Mouse (Mus musculus) stomach, embryonic 15.5 days (tissue): ENCODE measurements around the gene Sptan1. TPM values are rescaled to one million over a fixed set of nuclear protein-coding genes. Genes with fewer than 3 reads are reported as not detected.

Experiments
- ATAC-seq: fragments of 200-750 bp; cut with Nextera tagmentation; 2 replicates; pipeline ENCODE4 v1.8.0; 2017; ENCODE audit warnings: low read depth, moderate number of reproducible peaks, moderate TSS enrichment; ENCODE audit not compliant: insufficient read depth, low FRiP score
- H3K27ac ChIP-seq: fragments of 300-500 bp; sonication (generic); 2 replicates; pipeline ENCODE4 v1.5.1; 2015; ENCODE audit warnings: mild to moderate bottlenecking, inconsistent platforms
- H3K27me3 ChIP-seq: fragments of 300-500 bp; sonication (generic); replicated peaks from 2 replicates; pipeline ENCODE4 v1.6.1; 2015; ENCODE audit warnings: inconsistent platforms
- H3K36me3 ChIP-seq: fragments of 300-500 bp; sonication (generic); 2 replicates; pipeline ENCODE4 v1.6.1; 2015; ENCODE audit warnings: inconsistent platforms
- H3K4me1 ChIP-seq: fragments of 300-500 bp; sonication (generic); 2 replicates; pipeline ENCODE4 v1.6.1; 2015; ENCODE audit warnings: inconsistent platforms
- H3K4me2 ChIP-seq: fragments of 300-500 bp; sonication (generic); 2 replicates; pipeline ENCODE4 v1.6.1; 2015; ENCODE audit warnings: mild to moderate bottlenecking, inconsistent platforms
- H3K4me3 ChIP-seq: fragments of 300-500 bp; sonication (generic); replicated peaks from 2 replicates; pipeline ENCODE4 v1.5.1; 2015; ENCODE audit warnings: inconsistent platforms
- H3K9ac ChIP-seq: fragments of 300-500 bp; sonication (generic); 2 replicates; pipeline ENCODE4 v1.6.1; 2015; ENCODE audit warnings: inconsistent platforms
- H3K9me3 ChIP-seq: fragments of 300-500 bp; sonication (generic); 2 replicates; pipeline ENCODE4 v1.6.1; 2016; ENCODE audit warnings: inconsistent platforms
- WGBS: fragments of 180-500 bp; shearing (Covaris S2); methylation state at CpG from one replicate; pipeline ENCODE4 v1.1.7; 2015; 5-methylcytosine and 5-hydroxymethylcytosine counted together
- microRNA-seq: library from miRNA; unstranded; fragments of <30 nt; microRNA quantifications from one replicate; pipeline ENCODE4, GENCODE M21; 2016
- polyA plus RNA-seq: library from polyadenylated mRNA; unstranded; fragments of >200 nt; fragmentation: Nextera tagmentation; extraction: Ambion mirVana; gene quantifications from 2 replicates; pipeline ENCODE4 v1.2.1, GENCODE M21; 2015

The Sptan1 gene
- polyA plus RNA-seq, 1 experiment from 2014 or later = 74.3 TPM

DNA sequence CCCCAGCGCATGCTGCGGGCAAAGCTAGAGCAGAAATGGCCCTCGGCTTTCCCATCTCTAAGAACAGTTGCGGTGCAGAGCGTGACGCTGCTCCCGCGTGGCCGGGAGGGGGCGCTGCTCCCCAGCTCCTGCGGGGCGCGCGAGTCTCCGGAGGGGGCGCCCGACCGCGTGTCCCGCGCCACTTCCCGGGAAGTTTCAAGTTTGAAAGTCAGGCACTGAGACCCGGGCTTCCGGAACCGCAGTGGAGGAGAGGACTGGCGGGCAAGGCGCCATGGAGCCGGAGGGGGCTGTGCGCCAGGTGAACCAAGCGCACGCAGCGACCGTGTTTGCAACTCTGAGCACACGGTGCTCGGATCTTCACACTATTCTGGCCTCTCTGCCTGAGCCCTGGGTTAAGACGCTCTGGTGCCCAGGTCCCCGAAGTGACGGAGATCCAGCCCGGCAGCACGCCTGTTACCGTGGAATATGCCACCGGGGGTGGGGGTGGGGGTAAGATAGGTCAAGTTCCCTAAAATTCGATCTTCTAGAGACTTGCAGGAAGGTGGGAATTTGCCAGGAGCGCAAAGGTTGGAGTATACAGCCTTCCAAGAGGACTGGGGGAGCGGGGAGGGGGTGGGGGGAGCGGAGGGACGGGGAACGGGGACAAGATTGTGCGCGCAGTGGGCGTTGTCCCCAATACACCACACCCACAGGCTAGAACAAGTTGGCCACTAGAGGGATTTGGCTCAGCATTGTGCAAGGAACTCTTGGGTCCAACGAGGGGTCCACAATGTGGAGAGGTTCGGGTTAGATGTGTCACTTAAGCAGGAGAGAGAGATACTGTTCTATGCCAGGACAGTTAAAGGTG, 112.4 kb downstream of the Sptan1 start, which contains the start of gene Pkn3:
Pkn3 (plus strand) TSS at position 183 of the 847 bp plus-strand sequence.
- peak within 1 kb of the TSS; percentile 92 for H3K27ac ChIP-seq
- 0 out of 2 replicates have a peak, but pooled peaks cover 2% of the 10 kb centered on the region for H3K36me3 ChIP-seq
- WGBS = under 1% methylated on average over 53 of the region's 53 CpGs
- peak within 1 kb of the TSS; percentile 65 for H3K9ac ChIP-seq
- peaks cover 12% of the 10 kb centered on the region; the same call in 1 of the 2 replicates for H3K4me1 ChIP-seq
- peak within 1 kb of the TSS; percentile 97 for H3K4me2 ChIP-seq
- ATAC-seq = peak; percentile 77
- H3K4me3 ChIP-seq = peak within 1 kb of the TSS; percentile 70
- H3K27me3 ChIP-seq = no peaks in the 10 kb centered on the region
- no peaks in the 10 kb centered on the region for H3K9me3 ChIP-seq

GRCm38 (mm10) chr2:30078349-30078712, 113.0 kb downstream of the Sptan1 start:
- Histone ChIP-seq H3K36me3 (no peaks in the 10 kb centered on the region), H3K27me3 (no peaks in the 10 kb centered on the region), H3K27ac (peak overlapping the region; percentile 92), H3K9me3 (no peaks in the 10 kb centered on the region), H3K4me3 (peak overlapping the region; percentile 70), H3K9ac (no peak overlapping the region), H3K4me2 (peak overlapping the region; percentile 97), H3K4me1 (peaks cover 12% of the 10 kb centered on the region; the same call in 1 of the 2 replicates)
- WGBS = 12% methylated on average over 10 of the region's 10 CpGs
- 0 out of 2 replicates have a peak, but pooled peaks have one; percentile 16 for ATAC-seq

- no peak overlapping the region for H3K4me3 ChIP-seq
Observed at GRCm38 (mm10) chr2:30078760-30079159, 113.4 kb downstream of the Sptan1 start.

DNA sequence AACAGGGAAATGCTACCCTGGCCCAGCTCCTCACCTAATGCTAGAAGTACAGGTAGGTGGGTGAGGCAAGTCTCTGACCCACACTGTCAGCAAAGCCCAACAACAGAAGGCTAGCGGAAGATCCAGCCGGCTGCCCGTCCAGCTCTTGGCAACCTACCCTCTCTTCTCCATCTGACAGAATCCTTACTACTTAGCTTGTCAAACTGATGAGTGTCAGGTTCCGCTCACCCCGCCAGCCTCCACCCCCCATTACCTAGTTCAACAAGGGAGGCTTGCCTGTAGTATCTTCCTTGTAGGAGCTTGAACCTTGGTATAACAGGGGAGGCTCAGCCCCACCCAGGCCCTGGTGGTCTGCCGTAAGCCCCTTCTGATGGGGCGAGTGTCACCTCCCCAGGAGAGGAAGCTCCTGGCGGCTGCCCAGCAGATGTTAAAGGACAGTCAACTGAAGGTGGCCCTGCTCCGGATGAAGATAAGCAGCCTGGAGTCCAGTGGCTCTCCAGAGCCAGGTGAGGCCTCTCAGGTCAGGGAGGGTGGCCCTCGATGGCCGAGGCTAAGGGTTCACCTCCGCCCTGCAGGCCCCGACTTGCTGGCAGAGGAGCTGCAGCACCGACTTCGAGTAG, 114.9 kb downstream of the Sptan1 start:
- ATAC-seq = no peak

More at GRCm38 (mm10) chr2:30078760-30079159, 113.4 kb downstream of the Sptan1 start:
- Histone ChIP-seq H3K27me3 (no peaks in the 10 kb centered on the region), H3K9ac (no peak overlapping the region), H3K27ac (peak overlapping the region; percentile 92), H3K9me3 (no peaks in the 10 kb centered on the region), H3K4me1 (peaks cover 12% of the 10 kb centered on the region; the same call in 1 of the 2 replicates), H3K36me3 (no peaks in the 10 kb centered on the region), H3K4me2 (peak overlapping the region; percentile 97)
- WGBS = 63% methylated on average over 4 of the region's 4 CpGs
- ATAC-seq = no peak

More for the DNA sequence above, 114.9 kb downstream of the Sptan1 start:
- Histone ChIP-seq H3K4me2 (no peak overlapping the region), H3K36me3 (no peaks in the 10 kb centered on the region), H3K9ac (no peak overlapping the region), H3K4me1 (peaks cover 12% of the 10 kb centered on the region; the same call in 1 of the 2 replicates), H3K4me3 (no peak overlapping the region), H3K27ac (no peak overlapping the region), H3K27me3 (no peaks in the 10 kb centered on the region), H3K9me3 (no peaks in the 10 kb centered on the region)
- 84% methylated on average over 15 of the region's 15 CpGs for WGBS

Small RNA genes within 50 kb of the gene (microRNA-seq; reads per million reads assigned to microRNA genes)
- gene Mir6997 = not detected

Other genes with a start within 250 kb of the Sptan1 start
- 2.4 and 2.9 TPM in 2 replicates for gene Gm13420, start 213.9 kb upstream of the Sptan1 start, polyA plus RNA-seq
- gene Gm13547, start 206.2 kb upstream of the Sptan1 start, polyA plus RNA-seq = not detected in 2 replicates
- gene Coq4, start 178.1 kb upstream of the Sptan1 start, polyA plus RNA-seq = 33.3 and 35.7 TPM in 2 replicates
- gene Trub2, start 177.1 kb upstream of the Sptan1 start, polyA plus RNA-seq = 32.2 and 36.3 TPM in 2 replicates
- gene Slc27a4, start 162.9 kb upstream of the Sptan1 start, polyA plus RNA-seq = 19.7 and 21.3 TPM in 2 replicates
- 19.1 and 20.0 TPM in 2 replicates for gene Urm1, start 145.5 kb upstream of the Sptan1 start, polyA plus RNA-seq
- 28.5 and 29.4 TPM in 2 replicates for gene Cercam, start 96.4 kb upstream of the Sptan1 start, polyA plus RNA-seq
- gene Odf2, start 76.3 kb upstream of the Sptan1 start, polyA plus RNA-seq = 53.6 and 53.8 TPM in 2 replicates
- gene Gle1, start 30.1 kb upstream of the Sptan1 start, polyA plus RNA-seq = 49.3 and 51.8 TPM in 2 replicates
- 27.2 and 27.9 TPM in 2 replicates for gene Wdr34, start 83.3 kb downstream of the Sptan1 start, polyA plus RNA-seq
- 426 and 452 TPM in 2 replicates for gene Set, start 91.8 kb downstream of the Sptan1 start, polyA plus RNA-seq
- gene Pkn3, start 112.1 kb downstream of the Sptan1 start, polyA plus RNA-seq = 7.9 and 10.5 TPM in 2 replicates
- gene Zdhhc12, start 128.1 kb downstream of the Sptan1 start, polyA plus RNA-seq = 46.5 and 47.1 TPM in 2 replicates
- 7.0 and 7.1 TPM in 2 replicates for gene Zer1, start 159.0 kb downstream of the Sptan1 start, polyA plus RNA-seq
- gene Tbc1d13, start 168.2 kb downstream of the Sptan1 start, polyA plus RNA-seq = 6.4 and 9.1 TPM in 2 replicates
- 28.8 and 31.5 TPM in 2 replicates for gene Endog, start 205.9 kb downstream of the Sptan1 start, polyA plus RNA-seq
- 56.7 and 62.9 TPM in 2 replicates for gene Spout1, start 212.9 kb downstream of the Sptan1 start, polyA plus RNA-seq
- gene Kyat1, start 240.3 kb downstream of the Sptan1 start, polyA plus RNA-seq = 16.2 and 17.4 TPM in 2 replicates